Mouse (Mus musculus) splenic B cell, adult 2 months (primary cell): ENCODE measurements at regions not wholly inside any gene's neighbourhood (a gene's known extent, or its start where the extent isn't known, plus 50 kb on each side); places are given as distances from the start of the nearest gene placed in this dataset.
A peak's percentile ranks its signal among the peaks of the same experiment; 100 is the strongest.

ENCODE experiments used
- DNase-seq: peaks from one replicate; pipeline ENCODE4 v3.0.0-alpha.2; 2011; ENCODE audit warnings: low read depth, low spot score
- H3K27me3 ChIP-seq: 2 replicates; pipeline ENCODE4 v1.6.1; 2012; ENCODE audit warnings: mild to moderate bottlenecking, low read length, moderate library complexity, mixed read lengths; ENCODE audit not compliant: control insufficient read depth, poor library complexity, insufficient read depth, severe bottlenecking
- H3K36me3 ChIP-seq: 2 replicates; pipeline ENCODE4 v1.6.1; 2012; ENCODE audit warnings: mild to moderate bottlenecking, low read length, moderate library complexity, mixed read lengths; ENCODE audit not compliant: control insufficient read depth, poor library complexity, insufficient read depth, severe bottlenecking

GRCm38 (mm10) chr3:63563057-63563456 is 79.4 kb upstream of the Gm34302 start:
- no peak for DNase-seq
- Histone ChIP-seq H3K27me3 (no peaks in the 10 kb centered on the region), H3K36me3 (no peaks in the 10 kb centered on the region)

GRCm38 (mm10) chr3:63562532-63562931 is 78.9 kb upstream of the Gm34302 start:
- no peaks in the 10 kb centered on the region for H3K27me3 ChIP-seq
- H3K36me3 ChIP-seq, result no peaks in the 10 kb centered on the region

GRCm38 (mm10) chr3:63560745-63561151 is 77.1 kb upstream of the Gm34302 start:
- DNase-seq, result no peak

More at GRCm38 (mm10) chr3:63562532-63562931, 78.9 kb upstream of the Gm34302 start:
- no peak for DNase-seq

GRCm38 (mm10) chr3:63556741-63557140 is 73.1 kb upstream of the Gm34302 start:
- no peaks in the 10 kb centered on the region for H3K36me3 ChIP-seq
- no peaks in the 10 kb centered on the region for H3K27me3 ChIP-seq
- DNase-seq, result no peak

More at GRCm38 (mm10) chr3:63560745-63561151, 77.1 kb upstream of the Gm34302 start:
- Histone ChIP-seq H3K27me3 (no peaks in the 10 kb centered on the region), H3K36me3 (no peaks in the 10 kb centered on the region)

GRCm38 (mm10) chr3:63554872-63555271 is 71.2 kb upstream of the Gm34302 start:
- peak; percentile 51 for DNase-seq
- H3K36me3 ChIP-seq, result no peaks in the 10 kb centered on the region
- no peaks in the 10 kb centered on the region for H3K27me3 ChIP-seq

- DNase-seq, result no peak
Observed at GRCm38 (mm10) chr3:63553426-63553825, 69.7 kb upstream of the Gm34302 start.

GRCm38 (mm10) chr3:63551661-63552060 is 68.0 kb upstream of the Gm34302 start:
- Histone ChIP-seq H3K27me3 (no peaks in the 10 kb centered on the region), H3K36me3 (no peaks in the 10 kb centered on the region)
- no peak for DNase-seq

More at GRCm38 (mm10) chr3:63553426-63553825, 69.7 kb upstream of the Gm34302 start:
- Histone ChIP-seq H3K27me3 (no peaks in the 10 kb centered on the region), H3K36me3 (no peaks in the 10 kb centered on the region)

GRCm38 (mm10) chr3:63542638-63543408 is 59.1 kb upstream of the Gm34302 start:
- H3K27me3 ChIP-seq, result no peaks in the 10 kb centered on the region
- H3K36me3 ChIP-seq, result no peaks in the 10 kb centered on the region
- DNase-seq, result no peak

GRCm38 (mm10) chr3:63538881-63539280 is 55.2 kb upstream of the Gm34302 start:
- Histone ChIP-seq H3K27me3 (no peaks in the 10 kb centered on the region), H3K36me3 (no peaks in the 10 kb centered on the region)
- DNase-seq, result no peak

- no peak for DNase-seq
- Histone ChIP-seq H3K27me3 (no peaks in the 10 kb centered on the region), H3K36me3 (no peaks in the 10 kb centered on the region)
Observed at GRCm38 (mm10) chr3:63534141-63534540, 50.5 kb upstream of the Gm34302 start.
